Mouse (Mus musculus): ENCODE data around the gene Csdc2.

Gene Csdc2

GRCm38 (mm10) chr15:81925760-81926445 is 10.7 kb upstream of the Csdc2 start, which contains the start of gene Polr3h:
Gene Polr3h, minus strand, starts transcription at chr15:81926240.
- peak; percentile 97 to 98 for DNase-seq

DNA sequence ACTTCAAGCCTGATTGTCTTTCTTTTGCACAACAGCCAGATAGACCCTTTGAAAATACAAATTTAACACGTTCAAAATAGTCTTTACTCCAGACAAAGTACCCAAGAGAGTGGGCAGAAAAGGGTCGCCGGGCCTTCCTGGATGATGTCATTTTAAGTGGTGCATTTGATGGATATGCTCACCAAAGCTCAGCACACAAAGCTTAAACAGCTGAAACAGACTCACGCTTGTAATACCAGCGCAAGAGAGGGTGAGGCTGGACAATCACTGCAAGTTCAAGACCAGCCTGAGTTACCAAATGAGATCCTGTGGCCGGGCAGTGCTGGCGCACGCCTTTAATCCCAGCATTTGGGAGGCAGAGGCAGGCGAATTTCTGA is 10.1 kb upstream of the Csdc2 start:
- DNase-seq = no peak

GRCm38 (mm10) chr15:81927741-81928140 is 8.8 kb upstream of the Csdc2 start:
- DNase-seq = peak in 1 of 2 experiments; percentile 50

GRCm38 (mm10) chr15:81928277-81928676 is 8.3 kb upstream of the Csdc2 start:
- DNase-seq = no peak

DNA sequence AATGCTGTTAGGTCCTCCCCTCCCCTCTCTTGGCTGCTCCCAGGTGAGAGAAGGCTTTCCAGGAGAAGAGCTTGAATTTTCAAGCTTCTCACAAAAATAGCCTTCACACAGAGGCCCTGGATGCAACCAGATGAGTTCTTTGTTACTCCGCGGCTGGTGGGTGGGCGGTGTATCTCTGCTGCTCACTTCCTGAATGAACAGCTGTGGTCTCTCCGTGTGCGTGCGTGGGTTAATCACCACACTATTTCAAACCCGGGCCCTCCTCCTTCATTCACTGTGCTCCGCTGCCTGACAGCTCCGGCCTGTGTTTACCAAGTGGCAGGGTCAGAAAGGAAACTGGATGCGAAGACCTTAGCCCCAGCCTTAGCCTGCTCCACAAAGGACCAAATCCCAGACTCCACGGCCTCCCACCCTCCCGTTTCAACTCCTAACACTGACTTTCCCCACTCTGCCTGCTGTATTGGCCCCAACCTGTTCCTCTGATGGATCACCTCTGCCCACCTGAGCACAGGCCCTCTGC is 3.5 kb upstream of the Csdc2 start:
- no peak for DNase-seq

DNA sequence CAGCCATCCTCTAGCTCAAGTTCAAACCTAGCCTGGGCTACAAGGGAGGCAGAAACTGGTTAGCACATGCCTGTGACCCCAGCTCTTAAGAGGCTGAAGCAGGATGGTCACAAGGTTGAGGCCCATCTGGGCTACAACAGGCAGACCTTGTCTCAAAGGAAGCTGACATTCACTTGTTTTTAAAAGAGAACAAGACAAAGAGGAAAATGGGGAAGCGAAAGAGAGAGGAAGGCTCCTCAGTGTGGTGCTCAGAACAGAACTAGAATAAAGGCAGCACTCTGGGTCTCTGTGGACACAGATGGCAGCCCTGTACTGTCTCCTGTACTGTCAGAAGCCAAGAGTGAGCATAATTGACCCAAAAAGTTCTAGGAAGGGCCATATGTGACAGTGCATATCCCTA is 2.6 kb upstream of the Csdc2 start:
- DNase-seq = no peak

DNA sequence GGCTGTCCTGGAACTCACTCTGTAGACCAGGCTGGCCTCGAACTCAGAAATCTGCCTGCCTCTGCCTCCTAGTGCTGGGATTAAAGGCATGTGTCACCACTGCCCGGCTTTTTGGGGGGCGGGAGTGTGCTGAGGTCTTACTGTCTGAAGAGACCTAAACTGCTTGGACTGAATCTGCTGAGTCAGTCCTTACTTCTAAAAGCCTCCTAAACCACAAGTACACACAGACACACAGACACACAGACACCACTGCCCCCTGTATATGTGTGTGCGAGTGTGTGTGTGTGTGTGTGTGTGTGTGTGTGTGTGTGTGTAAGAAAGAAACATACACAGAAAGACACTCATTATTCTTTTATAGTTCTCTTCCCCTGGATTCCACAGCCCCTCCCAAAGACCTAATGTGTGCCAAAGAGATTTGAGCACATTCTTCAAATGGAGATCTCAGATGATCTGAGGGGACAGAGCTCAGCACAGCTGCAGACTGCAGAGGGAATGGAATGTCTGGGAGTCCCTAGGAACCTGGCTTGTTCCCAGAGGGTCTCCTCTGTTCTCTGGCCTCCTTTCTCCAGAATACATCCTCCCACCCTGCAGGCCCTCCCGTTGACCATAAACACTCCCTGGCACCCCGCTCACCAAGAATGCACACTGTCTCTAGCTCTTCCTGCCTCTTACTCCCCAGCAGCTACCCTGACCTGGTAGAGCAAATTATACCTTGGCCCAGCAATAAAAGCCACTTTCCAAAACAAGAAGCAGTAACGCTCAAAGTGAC is 506 bp upstream of the Csdc2 start:
- no peak for DNase-seq

DNA sequence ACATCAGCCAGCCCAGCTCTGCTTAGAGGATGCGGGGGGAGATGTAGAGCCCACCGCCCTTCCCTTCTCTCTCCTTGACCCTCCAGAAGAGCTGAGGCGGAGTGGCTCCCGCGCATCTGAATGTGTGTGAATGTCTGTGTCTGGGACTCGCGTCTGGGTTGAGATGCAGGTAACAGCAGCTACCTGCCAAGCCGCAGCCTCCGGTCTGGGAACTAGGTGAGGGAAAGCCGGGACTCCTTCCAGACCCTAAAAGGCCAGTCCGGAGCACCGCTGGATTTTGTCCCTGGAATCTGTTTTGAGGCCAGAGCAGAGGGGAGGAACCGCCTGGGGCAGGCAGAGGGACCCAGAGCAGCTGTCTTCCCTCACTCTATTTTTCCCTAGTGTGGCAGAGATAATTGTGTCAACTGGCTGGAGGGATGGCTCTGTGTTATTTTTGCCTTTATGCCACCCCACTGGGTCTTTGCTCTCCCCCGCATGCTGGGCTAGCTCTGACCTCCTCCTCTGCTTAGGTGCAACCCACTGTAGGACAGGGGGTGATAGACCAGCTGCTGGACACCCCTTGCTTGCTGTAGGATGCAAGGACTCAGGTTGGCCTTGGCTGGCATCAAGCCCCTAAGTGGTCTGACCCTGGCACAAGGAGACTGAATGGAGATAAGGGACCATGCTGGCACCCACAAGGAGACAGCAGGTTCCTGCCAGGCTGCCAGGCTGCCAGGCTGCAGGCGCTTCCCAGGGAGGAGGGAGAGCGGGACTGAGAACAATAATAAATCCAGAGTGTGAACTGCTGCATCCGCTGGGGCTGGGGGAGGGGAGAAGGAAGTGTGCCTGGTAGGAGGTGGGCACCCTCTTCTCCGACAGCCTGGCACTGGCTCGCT is 776 bp downstream of the Csdc2 start:
- DNase-seq = peak; percentile 69

DNA sequence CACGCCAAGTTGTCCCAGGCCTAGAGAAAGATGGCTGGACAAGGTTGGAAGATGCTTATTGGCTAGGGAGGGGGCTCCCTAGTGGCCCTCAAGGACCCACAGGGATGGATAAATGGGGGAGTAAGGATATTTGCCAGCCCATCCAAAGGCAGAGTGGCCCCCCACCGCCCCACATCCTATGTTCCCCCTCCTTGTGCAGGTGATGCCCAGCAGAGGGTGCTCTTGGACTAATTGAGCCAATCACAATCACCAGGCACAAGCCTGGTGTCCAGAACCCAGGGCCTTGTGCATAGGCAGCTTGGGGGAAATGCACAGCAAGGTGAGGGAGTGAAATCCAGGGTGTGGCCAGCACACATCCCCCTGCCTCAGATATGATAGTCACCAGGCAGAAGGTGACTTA is 1.7 kb downstream of the Csdc2 start:
- DNase-seq = peak; percentile 78 to 85

DNA sequence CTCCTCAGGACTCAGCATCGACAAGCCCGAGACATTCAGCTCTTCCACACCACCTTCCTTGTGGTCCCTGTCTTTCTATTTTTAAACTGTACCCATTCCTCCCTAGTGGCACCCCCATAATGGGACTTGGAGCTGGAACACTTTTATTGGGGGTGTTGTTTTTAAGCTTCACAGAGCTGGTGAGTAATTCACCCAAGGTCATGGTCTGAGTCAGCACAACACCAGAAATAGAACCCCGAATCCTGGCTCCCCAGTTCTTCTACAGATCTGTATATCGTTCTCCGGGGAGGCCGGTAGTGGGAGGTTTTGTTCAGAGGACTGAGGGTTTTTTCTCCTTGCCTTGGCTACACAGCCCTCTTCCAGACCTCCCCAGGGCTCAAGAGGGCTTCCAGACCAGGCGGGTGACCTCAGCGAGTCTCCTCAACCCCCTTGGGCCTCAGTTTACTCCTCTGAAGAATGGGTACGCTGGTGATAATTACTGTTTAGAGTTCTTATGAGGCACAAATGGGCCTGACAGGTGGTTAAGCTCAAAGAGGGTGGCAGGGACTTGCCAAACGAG is 2.7 kb downstream of the Csdc2 start:
- no peak for DNase-seq

DNA sequence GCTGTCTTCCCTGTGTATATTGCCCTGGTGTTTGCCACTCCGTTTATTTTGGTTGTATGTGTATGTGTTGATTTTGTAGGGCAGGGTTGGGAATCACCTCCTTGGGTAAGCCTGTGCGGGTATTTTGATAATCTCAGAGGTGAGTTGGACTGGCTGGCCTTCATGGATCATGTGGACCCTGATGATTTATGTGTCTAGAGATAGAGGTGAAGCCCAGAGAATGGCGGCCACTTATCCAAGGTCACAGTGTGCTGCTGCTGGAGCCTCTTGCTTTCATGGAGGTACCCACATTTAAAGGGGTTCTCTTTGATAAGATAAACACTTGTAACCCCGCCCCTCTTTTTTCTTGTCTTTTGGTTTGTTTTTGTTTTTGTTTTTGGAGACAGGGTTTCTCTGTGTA is 3.2 kb downstream of the Csdc2 start:
- no peak for DNase-seq

- no peak for DNase-seq
Observed at GRCm38 (mm10) chr15:81940219-81940618, 3.7 kb downstream of the Csdc2 start.

GRCm38 (mm10) chr15:81941010-81941409 is 4.5 kb downstream of the Csdc2 start:
- no peak for DNase-seq

DNA sequence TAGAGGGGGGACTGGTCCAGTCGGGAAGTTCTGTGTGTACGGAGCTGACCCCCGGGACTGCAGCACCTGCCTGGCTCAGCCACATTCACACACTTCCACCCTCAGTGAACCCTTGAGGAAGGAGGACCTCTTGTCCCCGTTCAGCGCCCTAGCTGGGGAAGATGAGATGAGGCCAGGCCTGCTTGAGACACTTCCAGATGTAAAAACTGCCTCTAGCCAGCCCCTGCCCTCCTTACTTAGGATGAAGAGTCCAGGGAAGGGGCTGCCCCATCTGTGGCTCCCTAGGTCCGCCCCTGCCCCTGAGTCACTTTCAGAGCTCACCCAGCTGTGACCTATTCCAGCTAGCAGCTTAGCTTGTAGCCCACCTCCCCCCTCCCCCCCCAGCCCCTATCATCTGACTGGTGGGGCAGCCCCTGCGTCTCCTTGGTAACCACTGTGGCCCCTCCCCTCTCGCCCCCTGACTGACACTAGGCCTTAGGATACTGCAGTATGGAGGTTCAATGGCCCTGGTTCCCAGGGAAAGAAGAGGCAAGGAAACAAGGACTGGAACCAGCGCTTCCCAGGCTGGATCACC is 6.7 kb downstream of the Csdc2 start:
- no peak for DNase-seq

GRCm38 (mm10) chr15:81949076-81949475 is 12.5 kb downstream of the Csdc2 start:
- no peak for DNase-seq

- DNase-seq = no peak
Observed at GRCm38 (mm10) chr15:81949476-81950131, 13.0 kb downstream of the Csdc2 start.

GRCm38 (mm10) chr15:81950716-81951115 is 14.2 kb downstream of the Csdc2 start:
- DNase-seq = no peak

DNA sequence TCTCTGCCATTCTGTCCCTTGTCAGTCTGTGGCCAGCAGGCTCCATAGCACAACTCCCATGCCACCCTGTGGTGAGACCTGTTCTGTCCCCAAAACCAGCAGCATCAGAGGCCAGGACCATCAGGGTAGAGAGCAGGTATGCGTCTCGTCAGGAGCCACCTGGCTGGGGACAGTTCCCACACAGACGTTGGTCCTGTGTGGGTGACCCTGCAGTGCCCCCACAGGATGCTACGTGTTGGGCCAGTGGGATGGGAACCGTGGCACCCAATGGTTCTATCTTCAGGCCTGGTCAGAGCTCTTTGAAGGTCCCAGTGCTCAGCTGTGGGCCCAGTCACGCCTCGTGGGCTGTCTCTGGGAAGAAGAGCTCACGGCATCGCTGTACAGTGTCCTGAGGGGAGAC is 14.6 kb downstream of the Csdc2 start:
- no peak for DNase-seq

GRCm38 (mm10) chr15:81952310-81952709 is 15.8 kb downstream of the Csdc2 start:
- peak in 1 of 2 experiments; percentile 37 for DNase-seq

GRCm38 (mm10) chr15:81954151-81954583 is 17.6 kb downstream of the Csdc2 start:
- DNase-seq = peak; percentile 76 to 79

GRCm38 (mm10) chr15:81954716-81955115 is 18.2 kb downstream of the Csdc2 start:
- peak in 1 of 2 experiments; percentile 36 for DNase-seq

- DNase-seq = no peak
Observed at GRCm38 (mm10) chr15:81955414-81955813, 18.9 kb downstream of the Csdc2 start.

Data from cerebellum, postnatal 14 days (tissue).